Comparison of ENCODE assay signal across 8 mouse cellular contexts in the genomic region with DNA sequence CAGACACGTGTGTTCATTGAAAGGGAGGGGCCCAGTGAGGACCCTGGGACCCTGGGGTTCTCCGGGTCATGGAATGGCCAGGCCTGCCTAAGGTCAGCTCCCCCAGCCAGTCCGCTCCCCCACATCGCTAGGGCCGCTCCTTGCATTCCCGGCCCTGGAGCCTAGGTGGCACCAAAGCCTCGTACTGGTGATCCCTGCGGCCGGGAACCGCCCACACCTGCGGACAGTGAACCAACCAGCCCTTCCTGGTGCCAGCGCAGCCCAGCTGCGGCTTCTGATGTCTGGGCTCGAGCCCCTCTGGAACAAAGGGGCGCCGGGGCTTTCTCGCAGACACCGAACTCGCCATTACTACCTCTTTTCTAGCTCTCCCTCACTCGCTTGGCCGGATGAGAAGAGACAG. TPM values are rescaled to one million over a fixed set of nuclear protein-coding genes. Genes with fewer than 3 reads are reported as not detected.
A peak's percentile ranks its signal among the peaks of the same experiment; 100 is the strongest.
DNase-seq lines count a peak whose midpoint lies in the region; ATAC-seq lines count a peak whose summit lies in the region.

No protein-coding gene starts in this region.

- H3K27ac ChIP-seq in forebrain, embryonic 13.5 days, result no peak overlapping the region
- no peak overlapping the region for H3K27ac ChIP-seq in neural tube, embryonic 15.5 days (replicated peaks)

- ATAC-seq in forebrain, embryonic 13.5 days, result peak; percentile 38; the same call in 1 of the 2 replicates
- peak; percentile 78 for ATAC-seq in neural tube, embryonic 15.5 days (ENCODE audit: low FRiP score)

- peak; percentile 73 for DNase-seq in ES-CJ7 (ENCODE audit: low read depth, low spot score)
- peak; percentile 60 for DNase-seq in cerebellum, adult 11 months
- peak; percentile 79 to 87 for DNase-seq in heart, postnatal 10 days
- DNase-seq in kidney, postnatal 36 days, result peak; percentile 81 to 93
- peak; percentile 78 to 84 for DNase-seq in lung, adult 18-20 months
- peak; percentile 90 for DNase-seq in testis, postnatal 10 days (ENCODE audit: low spot score)

- peak overlapping the region; percentile 49; the same call in 1 of the 2 replicates for H3K9ac ChIP-seq in forebrain, embryonic 13.5 days
- H3K9ac ChIP-seq in neural tube, embryonic 15.5 days (replicated peaks), result peak overlapping the region; percentile 41

- no peaks in the 10 kb centered on the region for H3K36me3 ChIP-seq in forebrain, embryonic 13.5 days (ENCODE audit: poor library complexity, severe bottlenecking)
- H3K36me3 ChIP-seq in neural tube, embryonic 15.5 days, result no peaks in the 10 kb centered on the region

- H3K27me3 ChIP-seq in forebrain, embryonic 13.5 days, result peaks cover 66% of the 10 kb centered on the region
- H3K27me3 ChIP-seq in neural tube, embryonic 15.5 days (replicated peaks), result peaks cover 56% of the 10 kb centered on the region

- no peaks in the 10 kb centered on the region for H3K9me3 ChIP-seq in forebrain, embryonic 13.5 days (replicated peaks)
- no peaks in the 10 kb centered on the region for H3K9me3 ChIP-seq in neural tube, embryonic 15.5 days (replicated peaks)

- peak overlapping the region; percentile 80 for H3K4me2 ChIP-seq in forebrain, embryonic 13.5 days
- H3K4me2 ChIP-seq in neural tube, embryonic 15.5 days, result peak overlapping the region; percentile 96

- peaks cover 19% of the 10 kb centered on the region for H3K4me1 ChIP-seq in forebrain, embryonic 13.5 days
- peaks cover 21% of the 10 kb centered on the region for H3K4me1 ChIP-seq in neural tube, embryonic 15.5 days

- peak overlapping the region; percentile 46 for H3K4me3 ChIP-seq in forebrain, embryonic 13.5 days
- peak overlapping the region; percentile 51 for H3K4me3 ChIP-seq in neural tube, embryonic 15.5 days (replicated peaks)

- intact Hi-C loops in heart, postnatal 10 days (cut with DNase I), result loop anchor here (1.0 to 2.0 kb wide), 2 partner anchors 73 to 96 kb away; no protein-coding TSS in a partner anchor

- under 1% methylated on average over 21 of the region's 21 CpGs for WGBS in forebrain, embryonic 13.5 days
- WGBS in neural tube, embryonic 15.5 days, result under 1% methylated on average over 21 of the region's 21 CpGs

RNA-seq across cellular contexts. Expression of gene Slc6a4, which starts 1.1 kb away (rescaled TPM):
- polyA plus RNA-seq in forebrain, embryonic 13.5 days (2015; fragmentation: Nextera tagmentation; extraction: Ambion mirVana), result 0.14 and 0.44 TPM in 2 replicates
- 1 to 10 TPM in 1 of 2 experiments, under 1 TPM in 1; 0.60 to 1.3 TPM for total RNA-seq in heart, postnatal 10 days (2021)
- polyA plus RNA-seq in neural tube, embryonic 15.5 days (2015; fragmentation: Nextera tagmentation; extraction: Ambion mirVana), result 1.6 and 3.0 TPM in 2 replicates
